Mouse (Mus musculus) bone marrow macrophage, adult 2 months (primary cell): ENCODE measurements at regions not wholly inside any gene's neighbourhood (a gene's known extent, or its start where the extent isn't known, plus 50 kb on each side); places are given as distances from the start of the nearest gene placed in this dataset.

Experiments
- CTCF ChIP-seq: IDR thresholded peaks from 2 replicates; pipeline ENCODE4 v1.5.1; 2012; ENCODE audit warnings: low read depth, mild to moderate bottlenecking, low read length, moderate library complexity
- POLR2A ChIP-seq: IDR thresholded peaks from 2 replicates; pipeline ENCODE4 v1.6.1; 2012; ENCODE audit warnings: mild to moderate bottlenecking, low read depth, low read length, borderline replicate concordance

- no peak for TF ChIP-seq CTCF
- no peak for TF ChIP-seq POLR2A
These were observed 184.9 kb downstream of the Unc5cl start for GRCm38 (mm10) chr17:48639611-48640010.
